Mouse (Mus musculus) testis, postnatal 10 days (tissue): Measurements from ENCODE around the gene Nt5c3b.
A peak's percentile ranks its signal among the peaks of the same experiment; 100 is the strongest.

Experiments used
- DNase-seq: peaks from one replicate; pipeline ENCODE4 v3.0.0; 2021; ENCODE audit warnings: low spot score

The Nt5c3b gene

DNA sequence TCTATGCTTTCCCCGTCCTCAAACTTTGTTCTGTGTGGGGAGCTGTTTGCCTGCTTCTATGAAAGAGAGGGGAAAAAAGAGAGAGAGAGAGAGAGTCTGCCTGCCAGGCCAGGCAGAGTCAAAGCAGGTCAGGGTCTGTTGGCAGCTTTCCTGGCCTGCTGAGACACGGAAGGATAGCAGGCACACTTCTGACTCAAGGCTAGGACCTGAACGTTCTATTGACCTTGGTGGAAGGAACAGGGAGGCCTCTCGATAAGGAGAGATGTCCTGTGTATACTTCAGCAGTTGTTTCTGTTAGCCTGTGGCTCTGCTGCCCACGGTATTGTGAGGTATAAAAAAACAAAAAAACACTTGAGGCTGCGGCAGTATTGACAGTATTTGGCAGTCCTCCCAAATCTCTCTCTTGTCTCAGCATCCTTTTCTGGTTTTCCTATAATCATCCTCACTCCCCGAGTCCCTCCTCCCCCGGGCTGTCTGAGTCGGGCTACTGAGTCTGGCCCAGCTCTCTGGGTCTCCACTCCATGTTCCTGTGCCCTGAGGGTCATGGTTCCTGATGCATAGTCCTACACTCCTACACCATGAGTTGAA, 12.9 kb downstream of the Nt5c3b start:
- peak; percentile 90 for DNase-seq

DNA sequence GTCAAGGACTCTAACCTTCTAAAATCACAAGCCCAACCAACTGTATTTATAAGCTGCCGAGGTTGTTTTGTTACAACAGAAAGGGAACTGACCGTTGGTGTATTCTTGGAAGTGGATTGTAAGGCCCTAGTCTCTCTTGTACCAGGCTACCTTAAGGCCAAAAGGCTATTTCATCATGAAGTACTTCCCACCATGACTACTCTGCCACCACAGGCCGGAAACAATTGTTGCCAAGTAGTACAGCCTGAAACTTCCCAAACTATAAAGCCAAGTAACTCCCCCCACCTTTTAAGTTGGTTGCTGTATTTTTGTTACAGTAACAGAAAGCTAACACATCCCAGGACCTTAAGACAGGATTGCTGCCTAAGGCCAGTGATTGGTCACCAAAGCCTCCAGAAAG, 14.8 kb downstream of the Nt5c3b start:
- no peak for DNase-seq

DNA sequence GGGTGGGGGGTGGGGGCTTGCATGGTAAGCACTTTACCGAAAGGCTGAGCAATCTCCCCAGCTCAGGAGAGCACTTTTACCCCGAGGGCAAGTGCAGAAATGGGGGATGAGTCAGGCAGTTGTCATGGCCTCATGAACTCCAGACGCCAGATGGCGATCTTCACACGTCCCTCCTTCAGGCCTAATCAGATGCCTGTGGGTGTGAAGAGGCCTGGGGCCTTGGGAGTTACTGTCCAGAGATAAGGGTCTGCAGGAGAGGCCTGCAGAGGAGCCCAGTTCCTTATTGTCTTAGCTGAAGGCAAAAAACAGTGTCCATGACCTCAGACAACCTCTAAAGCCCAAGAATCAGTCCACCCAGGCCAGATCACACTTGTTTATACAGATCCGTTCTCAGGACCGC, 15.8 kb downstream of the Nt5c3b start:
- DNase-seq = peak; percentile 88

DNA sequence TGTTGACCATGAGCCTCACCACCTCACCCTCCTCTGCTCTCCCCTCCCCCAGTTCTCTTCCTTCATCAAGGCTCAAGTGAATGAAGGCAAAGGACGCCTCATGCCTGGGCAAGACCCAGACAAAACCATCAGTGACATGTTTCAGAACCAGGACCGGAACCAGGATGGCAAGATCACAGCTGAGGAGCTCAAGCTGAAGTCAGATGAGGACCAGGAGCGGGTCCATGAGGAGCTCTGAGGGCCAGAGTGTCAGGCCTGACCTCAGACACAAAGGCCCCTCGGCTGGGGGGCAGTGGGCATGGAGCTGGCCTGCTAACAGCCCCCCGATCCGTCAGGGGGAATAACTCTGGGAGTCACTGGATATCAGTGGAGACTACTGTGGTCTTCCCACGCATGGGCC, 17.8 kb downstream of the Nt5c3b start:
- DNase-seq = no peak

DNA sequence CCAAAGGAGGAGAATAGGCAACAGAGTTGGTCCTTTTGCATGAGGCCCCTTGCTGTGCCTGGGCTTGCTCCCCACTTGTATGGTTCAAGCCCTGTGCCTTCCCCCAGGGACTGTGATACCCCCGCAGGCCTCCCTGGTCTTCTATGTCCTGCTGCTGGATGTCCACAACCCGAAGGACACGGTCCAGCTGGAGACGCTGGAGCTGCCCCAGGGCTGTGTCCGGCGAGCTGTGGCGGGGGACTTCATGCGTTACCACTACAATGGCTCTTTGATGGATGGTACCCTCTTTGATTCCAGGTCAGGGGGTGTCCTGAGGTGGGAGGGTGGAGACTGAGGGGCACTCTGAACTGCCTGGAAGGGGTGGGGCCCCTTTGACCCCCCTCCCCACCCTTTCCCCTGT, 20.1 kb downstream of the Nt5c3b start:
- DNase-seq = no peak

DNA sequence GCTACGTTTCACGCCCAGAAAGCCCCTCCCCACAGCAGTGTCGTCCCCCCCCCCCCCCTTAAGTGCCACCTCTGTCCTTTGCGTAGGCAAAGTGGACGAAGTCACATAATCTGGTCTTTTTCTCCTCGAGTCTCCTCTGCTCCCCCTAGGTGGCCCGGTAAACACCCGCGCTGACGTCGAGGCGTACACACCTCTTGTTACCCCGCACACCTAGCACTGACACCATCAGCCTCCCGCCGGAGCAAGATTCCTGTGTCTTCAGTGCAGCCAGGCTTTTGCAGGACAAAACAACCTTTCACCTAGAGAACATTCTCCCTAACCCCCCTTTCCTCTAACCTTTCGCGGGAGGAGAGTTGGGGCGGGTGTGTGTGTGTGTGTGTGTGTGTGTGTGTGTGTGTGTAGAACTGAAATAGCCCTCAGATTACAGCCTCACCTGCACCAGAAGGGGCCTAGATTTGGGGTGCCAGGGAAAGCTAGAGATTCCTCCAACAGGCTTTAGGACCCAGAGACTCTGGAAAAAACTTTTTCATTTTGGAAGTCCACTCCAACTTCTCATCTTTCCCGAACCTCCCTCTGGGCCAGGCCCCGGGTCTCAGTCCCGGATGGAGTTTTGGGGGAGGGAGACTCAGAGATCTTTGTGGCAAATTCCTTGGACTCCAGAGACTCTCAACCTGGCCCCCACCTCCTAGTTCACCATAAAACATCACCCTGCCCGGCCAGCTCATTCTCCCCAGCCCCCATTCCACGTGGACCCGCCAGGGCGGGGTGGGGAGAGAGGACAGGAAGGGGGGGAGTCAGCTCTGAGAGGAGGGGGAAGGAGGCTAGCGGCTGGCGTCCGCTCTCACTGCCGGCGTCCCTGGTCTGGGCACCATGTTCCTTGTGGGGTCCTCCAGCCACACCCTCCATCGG, 26.4 kb downstream of the Nt5c3b start, which contains the start of gene Fkbp10:
Fkbp10 (plus strand) TSS at position 784 of the 909 bp plus-strand sequence.
- DNase-seq = peak; percentile 83

DNA sequence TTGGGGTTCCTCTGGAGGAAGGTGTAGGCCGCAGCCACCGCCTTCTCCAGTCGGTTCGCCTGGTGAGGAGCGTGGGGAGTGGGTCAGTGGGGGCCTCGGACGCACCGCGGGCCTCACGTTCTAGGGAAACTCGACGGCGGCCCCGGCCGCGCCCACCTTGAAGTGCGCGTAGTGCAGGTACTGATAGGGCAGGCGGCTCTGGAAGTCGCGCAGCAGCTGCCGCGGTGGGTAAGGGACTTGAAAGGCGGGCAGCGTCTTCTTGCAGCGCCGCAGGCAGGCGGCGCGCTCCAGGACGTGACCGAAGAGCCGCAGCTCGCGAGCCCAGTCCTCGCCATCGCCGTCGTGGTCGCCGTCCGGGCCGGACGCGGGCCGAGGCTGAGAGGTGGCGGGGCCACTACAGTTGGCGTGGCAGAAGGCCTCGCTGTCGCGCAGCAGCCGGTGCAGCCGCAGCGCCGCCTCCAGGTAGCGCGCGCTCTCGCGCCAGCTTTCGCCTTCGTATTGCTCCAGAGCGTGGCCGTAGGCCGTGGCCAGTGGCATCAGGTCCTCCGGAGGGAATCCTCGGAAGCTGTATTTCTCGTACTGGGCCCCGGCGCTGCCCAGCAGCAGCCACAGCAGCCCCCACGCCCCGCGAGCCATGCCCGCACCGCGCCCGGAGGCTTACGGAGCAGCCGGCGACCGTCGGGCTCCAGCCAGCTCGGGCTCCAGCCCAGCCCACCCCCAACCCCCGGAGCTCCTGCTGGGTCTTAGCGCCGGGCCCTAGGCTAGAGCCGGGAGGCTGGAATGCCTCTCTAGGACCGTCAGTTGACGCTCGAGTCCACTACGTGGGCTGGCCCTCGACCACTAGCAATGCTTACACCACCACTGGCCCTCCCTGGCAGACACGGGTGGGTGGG, 27.3 kb downstream of the Nt5c3b start, which contains the start of gene P3h4:
P3h4 (minus strand) TSS at position 816 of the 893 bp plus-strand sequence.
- peak; percentile 88 for DNase-seq

DNA sequence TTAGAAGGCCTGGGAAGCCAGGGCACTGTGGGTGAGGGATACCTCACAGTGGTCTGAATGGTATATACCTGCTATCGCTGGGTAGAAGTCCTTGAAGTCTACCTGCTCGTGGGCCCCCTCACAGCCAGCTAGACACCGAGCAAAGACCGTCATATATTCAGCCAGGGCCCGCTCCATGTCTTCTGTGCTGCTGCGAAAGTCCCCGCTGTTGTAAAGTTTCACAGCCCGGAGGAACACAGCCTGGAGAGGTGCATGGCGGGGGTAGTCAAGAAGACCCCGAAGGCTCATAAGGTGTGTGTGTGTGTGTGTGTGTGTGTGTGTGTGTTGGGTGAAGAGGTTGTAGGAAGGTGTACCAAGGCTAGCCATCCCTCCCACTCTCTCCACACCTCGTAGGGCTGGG, 28.1 kb downstream of the Nt5c3b start:
- DNase-seq = no peak

DNA sequence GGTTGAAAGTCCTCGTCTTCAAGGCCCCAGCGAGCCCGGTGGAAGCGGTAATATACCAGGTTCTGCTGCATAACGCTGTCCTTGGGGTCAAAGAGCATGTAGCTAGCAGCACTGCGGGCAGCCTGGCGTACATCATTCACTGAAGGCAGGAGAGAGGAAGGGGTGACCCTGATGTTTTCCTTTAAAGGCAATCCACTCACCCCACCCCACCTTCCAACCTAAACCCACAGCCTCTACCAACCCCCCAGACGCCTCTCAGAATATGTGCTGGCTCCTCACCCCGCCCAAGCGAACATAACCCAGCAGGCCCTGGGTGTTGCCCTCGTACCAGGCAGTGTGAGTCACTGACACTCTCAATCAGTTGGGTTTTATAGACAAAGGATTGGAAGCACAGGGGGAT, 29.9 kb downstream of the Nt5c3b start:
- DNase-seq = no peak

DNA sequence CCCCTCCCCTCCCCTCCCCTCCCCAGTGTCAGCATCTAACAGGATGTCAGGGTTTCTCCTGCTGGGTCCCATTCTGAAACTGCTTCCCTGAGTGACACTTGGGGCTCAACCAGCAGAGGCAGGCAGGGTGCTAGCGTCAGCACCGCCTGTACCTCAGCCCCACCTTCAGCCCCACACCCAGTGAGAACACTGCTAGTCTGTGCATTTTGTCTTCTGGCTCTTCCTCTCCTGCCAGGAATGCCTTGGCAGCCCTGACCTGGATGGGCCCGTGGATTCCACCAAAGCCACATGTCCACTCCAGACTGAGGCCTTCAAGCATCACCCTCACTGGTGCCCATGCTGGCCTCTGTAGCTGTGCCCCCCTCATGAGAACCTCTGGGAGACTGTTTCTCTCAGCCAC, 31.9 kb downstream of the Nt5c3b start:
- no peak for DNase-seq

DNA sequence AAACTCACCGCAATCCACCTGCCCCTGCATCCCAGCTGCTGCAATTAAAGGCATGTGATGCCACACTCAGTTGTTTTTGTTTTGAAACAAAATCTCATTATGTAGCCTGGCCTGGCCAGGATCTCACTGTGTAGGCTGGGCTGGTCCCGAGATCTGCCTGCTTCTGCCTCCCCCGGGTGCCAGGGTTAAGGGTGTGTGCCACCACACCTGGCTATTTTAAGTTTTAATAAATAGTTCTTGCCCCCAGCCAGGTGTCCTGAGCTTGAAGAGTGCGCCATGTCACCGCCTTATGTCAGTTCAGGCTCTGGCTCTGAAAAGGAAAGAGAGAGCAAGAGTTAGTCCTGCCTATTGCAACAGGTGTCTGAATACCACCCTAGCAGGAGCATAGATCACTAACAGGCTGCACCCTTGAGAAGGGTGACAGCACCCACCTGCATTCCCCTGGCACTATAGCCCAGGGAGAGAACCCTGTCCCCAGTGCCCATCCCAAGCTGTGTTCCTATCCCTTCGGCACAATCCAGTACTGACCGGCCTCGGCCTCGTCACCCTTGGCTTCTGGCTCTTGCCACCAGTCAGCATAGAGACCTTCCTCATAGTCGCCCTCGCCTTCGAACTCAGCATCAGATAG, 32.7 kb downstream of the Nt5c3b start:
- no peak for DNase-seq

DNA sequence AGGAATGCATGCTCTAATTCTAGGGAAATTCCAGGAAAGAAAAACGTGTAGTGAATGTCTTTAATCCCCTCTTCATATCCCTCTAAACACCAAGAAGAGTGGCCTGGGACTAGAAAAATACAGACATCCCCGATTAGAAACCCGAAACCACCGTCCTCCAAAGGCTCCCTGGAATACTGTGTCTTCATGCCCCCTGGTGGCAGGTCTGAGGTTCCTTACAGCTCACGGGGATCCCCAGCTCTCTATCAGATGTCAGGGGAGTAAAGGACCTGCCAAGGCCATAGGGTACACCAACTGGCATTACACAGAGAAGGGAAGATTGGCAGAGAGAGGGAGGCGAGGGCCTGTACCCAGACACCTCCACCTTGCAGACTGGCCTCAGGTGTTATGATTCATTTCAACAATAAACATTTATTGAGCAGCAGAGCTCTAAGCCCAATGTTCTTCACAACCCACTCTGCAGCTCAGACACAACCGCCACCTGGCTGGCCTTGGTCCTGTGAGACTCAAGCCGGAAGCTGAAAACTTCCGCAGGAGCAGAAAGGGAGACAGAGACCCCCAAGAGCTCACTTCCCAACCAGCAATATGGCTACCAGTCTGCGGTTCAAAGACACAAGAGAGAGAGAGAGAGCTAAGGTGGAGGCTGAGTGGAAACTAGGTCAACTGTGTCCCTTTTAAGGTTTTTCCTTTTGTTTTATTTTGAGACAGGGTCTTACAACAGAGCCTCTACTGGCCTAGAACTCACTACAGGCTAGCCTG, 33.4 kb downstream of the Nt5c3b start:
- peak; percentile 83 for DNase-seq

DNA sequence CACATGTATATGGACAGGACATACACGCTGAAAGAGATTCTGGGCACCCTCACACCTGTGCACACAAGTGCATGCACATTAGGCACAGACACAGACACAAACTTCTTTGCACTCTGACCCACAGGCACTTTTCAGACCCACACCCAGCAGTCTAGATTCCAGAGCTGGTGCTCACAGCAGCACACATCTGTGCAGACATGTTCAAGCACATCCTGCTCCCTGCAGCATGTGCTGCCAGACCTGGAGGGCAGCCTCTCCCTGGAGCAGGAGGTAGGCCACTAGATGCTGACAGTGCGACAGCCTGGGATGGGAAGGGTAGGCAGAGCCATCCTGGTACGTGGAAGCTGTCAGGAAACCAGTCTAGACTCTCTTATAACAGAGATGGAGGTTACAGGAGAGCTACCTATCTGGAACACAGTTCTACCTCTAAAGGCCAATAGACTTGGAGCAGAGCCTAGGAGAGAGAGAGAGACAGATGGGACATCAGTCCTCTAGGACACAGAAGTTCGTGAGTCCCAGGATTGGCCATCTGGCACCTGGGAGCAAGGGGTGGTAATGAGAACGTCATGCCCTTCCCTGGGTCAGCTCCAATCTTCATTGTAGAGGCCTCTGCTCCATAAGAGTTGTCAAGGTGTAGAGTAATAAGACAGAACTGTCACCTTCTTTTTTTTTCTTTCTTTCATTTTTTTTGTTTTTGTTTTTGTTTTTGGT, 34.5 kb downstream of the Nt5c3b start:
- no peak for DNase-seq

DNA sequence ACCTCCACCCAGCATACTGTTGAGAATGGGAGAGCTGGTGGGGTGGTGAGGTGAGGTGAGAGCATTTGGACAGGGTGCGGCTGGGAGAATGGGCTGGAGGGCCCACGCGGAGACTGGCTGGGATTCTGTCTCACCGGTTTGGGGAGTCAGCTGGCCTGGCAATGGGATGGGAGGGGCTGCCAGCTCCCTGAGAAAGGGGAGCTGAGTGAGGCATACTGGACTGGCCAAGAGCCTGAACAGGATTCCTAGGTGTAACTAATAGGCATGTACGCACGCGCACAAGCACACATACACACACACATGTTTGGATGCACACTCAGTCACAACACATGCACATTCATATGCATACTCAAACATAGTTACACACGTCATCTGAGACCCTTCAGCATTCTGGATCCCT, 35.3 kb downstream of the Nt5c3b start:
- DNase-seq = no peak

DNA sequence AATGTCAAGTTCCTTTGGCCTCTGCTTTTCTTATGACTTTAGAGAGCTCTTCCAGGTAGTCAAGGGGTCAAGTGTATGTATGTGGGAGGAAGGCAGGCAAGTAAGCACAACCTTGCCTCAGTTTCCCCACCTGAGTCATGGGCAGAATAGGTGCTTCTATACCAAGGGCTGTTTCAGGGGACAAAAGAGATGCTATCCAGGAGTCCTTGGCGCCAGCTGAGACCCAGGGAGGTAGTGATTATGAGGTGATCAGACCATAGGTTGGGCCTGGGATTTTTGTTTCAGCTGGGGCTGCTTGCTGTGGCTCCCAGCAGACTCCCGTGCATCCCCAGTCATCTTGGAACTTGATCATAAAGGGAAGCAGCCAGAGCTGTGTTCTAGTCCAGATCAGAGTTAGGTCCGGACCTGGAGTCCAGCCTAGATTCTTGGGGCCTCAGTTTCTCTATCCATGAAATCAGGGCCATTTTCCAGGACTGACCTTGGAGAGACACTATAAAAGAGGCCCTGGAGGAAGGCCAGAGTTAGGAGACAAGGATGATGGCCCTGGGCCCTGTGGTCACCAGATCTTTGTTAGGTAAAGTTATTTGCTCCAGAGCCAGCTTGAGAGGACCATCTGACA, 37.0 kb downstream of the Nt5c3b start:
- DNase-seq = no peak

DNA sequence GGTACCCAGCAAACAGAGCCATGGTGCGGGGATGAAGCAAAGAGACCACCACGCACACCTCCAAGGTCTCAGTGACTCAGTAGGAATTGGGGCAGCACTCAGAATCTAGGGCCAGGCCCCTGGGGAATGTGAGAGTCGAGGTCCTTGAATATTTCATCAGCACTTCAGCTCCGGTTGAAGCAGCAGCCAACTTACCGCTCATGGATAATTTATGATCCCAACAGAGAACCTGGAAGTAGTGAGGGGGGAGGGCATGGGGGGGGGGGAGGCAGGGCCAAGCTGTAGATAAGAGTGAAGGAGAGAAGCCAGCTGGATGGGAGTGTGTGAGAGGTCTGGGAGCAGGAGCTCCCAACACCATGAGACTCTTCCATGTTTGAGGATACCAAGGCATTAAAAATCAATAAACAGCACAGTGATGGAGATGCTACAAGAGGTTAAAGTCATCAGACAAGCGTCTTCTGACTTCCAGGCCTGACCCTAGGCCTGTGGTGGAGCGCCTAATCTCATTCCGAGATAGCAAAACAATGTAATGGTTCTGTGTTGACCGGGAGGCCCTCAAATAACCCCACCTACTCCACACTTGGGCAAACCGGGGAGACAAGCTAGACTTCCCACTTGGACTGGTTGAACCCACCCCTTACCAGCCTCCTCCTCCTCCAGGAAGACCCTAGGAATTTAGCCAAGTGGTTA, 38.0 kb downstream of the Nt5c3b start:
- DNase-seq = no peak

DNA sequence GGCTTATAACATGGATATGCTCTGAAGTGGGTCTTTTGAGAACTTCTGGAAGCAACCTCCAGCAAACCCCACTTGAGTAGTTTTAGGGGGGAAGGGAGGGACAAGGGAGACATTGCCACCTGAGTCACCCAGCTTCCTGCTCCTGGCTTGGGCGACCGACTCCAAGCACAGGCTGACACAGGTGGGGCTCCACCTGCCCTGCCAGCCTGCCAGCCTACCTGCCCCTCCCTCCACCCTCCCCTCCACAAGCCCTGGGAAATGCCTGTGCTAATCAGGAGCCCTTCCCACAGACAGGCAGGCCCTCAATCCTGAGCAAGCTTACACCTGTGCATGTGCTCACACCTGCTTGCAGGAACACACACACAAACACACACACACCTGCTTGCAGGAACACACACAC, 38.9 kb downstream of the Nt5c3b start:
- no peak for DNase-seq

DNA sequence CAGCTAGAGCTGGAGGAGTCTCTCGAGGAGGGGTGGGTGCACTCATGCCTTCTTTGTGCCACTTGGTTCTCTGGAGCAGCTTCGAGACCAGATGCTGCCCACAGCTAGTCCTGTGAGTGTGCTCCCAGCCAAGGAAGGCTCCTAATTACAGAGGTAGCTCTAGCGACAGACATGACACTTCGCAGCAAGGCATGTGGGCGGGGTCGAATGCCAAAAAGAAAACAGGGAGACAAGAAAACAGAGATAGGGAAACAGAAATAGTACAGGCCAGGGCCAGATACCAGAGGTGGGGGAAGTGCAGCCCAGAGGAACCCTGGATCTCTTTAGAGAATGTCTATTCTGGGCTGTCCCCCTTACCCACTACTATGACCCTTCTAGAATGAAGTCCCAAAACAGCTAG, 39.4 kb downstream of the Nt5c3b start:
- no peak for DNase-seq

DNA sequence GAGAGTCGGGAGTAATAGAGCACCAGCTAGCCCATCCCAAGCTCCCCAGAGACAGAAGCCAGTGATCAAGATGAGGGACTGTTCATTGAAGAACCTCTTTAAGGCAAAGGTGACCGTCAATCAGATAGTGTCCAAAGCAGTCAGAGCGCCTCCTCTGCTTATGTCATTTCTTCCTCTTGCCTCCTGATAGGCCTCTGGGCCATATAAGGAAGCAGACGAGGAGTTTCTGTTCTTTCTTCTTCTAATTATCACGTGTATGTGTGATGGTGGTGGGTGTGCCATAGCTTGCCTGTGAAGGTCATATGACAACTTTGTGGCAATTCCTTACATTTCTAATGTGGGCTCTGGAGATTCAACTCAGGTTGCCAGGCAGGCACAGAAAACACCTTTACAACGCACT, 40.8 kb downstream of the Nt5c3b start:
- no peak for DNase-seq
